Mouse (Mus musculus) E14TG2a.4 (cell line): Measurements from ENCODE around the gene Adk.
A peak's percentile ranks its signal among the peaks of the same experiment; 100 is the strongest.

Experiments
- H3K27me3 ChIP-seq: 2 replicates; pipeline ENCODE4 v1.6.1; 2014; ENCODE audit warnings: low read length, control low read depth; ENCODE audit not compliant: insufficient read depth
- H3K36me3 ChIP-seq: 2 replicates; pipeline ENCODE4 v1.6.1; 2014; ENCODE audit warnings: low read length, control low read depth; ENCODE audit not compliant: insufficient read depth
- H3K4me1 ChIP-seq: replicated peaks from 2 replicates; pipeline ENCODE4 v1.6.1; 2014; ENCODE audit warnings: low read depth, low read length, control low read depth
- H3K4me3 ChIP-seq: replicated peaks from 2 replicates; pipeline ENCODE4 v1.5.1; 2014; ENCODE audit warnings: mild to moderate bottlenecking, low read length
- H3K9me3 ChIP-seq: 2 replicates; pipeline ENCODE4 v1.6.1; 2014; ENCODE audit warnings: low read length, control low read depth
- CTCF ChIP-seq: conservative IDR thresholded peaks from 2 replicates; pipeline ENCODE4 v1.5.1; 2014; ENCODE audit warnings: low read length
- NANOG ChIP-seq: IDR thresholded peaks from 2 replicates; pipeline ENCODE4 v1.6.1; 2014; ENCODE audit warnings: borderline replicate concordance, low read length, mixed read lengths
- POU5F1 ChIP-seq: IDR thresholded peaks from 2 replicates; pipeline ENCODE4 v1.6.1; 2014; ENCODE audit warnings: low read length, borderline replicate concordance

The Adk gene

GRCm38 (mm10) chr14:21489116-21489485, 436.7 kb downstream of the Adk start:
- Histone ChIP-seq H3K4me3 (peak overlapping the region; percentile 66), H3K4me1 (peaks cover 77% of the 10 kb centered on the region), H3K36me3 (peaks cover 84% of the 10 kb centered on the region), H3K27me3 (no peaks in the 10 kb centered on the region), H3K9me3 (no peaks in the 10 kb centered on the region)
- TF ChIP-seq NANOG (no peak), CTCF (no peak), POU5F1 (no peak)

- Histone ChIP-seq H3K9me3 (no peaks in the 10 kb centered on the region), H3K4me3 (peak overlapping the region; percentile 66), H3K36me3 (peaks cover 84% of the 10 kb centered on the region), H3K27me3 (no peaks in the 10 kb centered on the region), H3K4me1 (peaks cover 83% of the 10 kb centered on the region)
- TF ChIP-seq NANOG = peak; percentile 68
- no peak for TF ChIP-seq CTCF
Measured at GRCm38 (mm10) chr14:21490141-21490540, 437.8 kb downstream of the Adk start.
